Comparison of ENCODE assay signal across 28 mouse cellular contexts in the genomic region with DNA sequence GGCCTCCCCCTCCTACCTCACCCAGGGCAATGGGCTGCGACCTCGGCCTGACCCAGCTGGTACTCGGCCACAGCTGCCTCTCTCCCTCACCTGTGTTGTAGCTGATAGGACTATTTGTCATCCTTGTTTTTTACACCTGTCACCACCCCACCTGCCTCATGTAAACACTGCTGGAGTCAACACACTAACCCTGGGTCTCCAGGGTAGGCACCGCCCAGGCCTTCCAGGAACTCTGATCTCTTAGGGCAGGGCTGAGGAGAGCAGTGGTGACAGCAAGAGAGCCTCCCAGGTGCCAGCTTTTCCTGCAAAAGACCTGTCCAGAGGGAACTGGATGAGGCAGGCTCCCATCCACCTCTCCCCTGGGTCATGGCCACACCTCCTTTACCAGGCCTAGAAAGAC.
DNase-seq lines count a peak whose midpoint lies in the region; ATAC-seq and TF ChIP-seq lines count a peak whose summit lies in the region.
"Had no signal": no experiment of that assay in that cellular context is flagged by ENCODE, and none has a peak within 500 bp of the region (broad histone marks: within the 10 kb centered on the region; RNA-seq: fewer than 3 reads in every experiment).

No protein-coding gene starts in this region.

- no peaks in the 10 kb centered on the region for H3K36me3 ChIP-seq in hindbrain, embryonic 11.5 days (ENCODE audit: control insufficient read depth, insufficient read depth, low read length)
- H3K36me3 ChIP-seq in hindbrain, embryonic 12.5 days: peaks cover 13% of the 10 kb centered on the region
- H3K36me3 ChIP-seq in lung, embryonic 15.5 days: no peaks in the 10 kb centered on the region
- H3K36me3 ChIP-seq in stomach, postnatal 0 days (ENCODE audit: control insufficient read depth, insufficient read depth, low read length): no peaks in the 10 kb centered on the region
- H3K36me3 ChIP-seq in kidney, adult 2 months (ENCODE audit: control insufficient read depth, insufficient read depth, low read length): no peaks in the 10 kb centered on the region
- H3K36me3 ChIP-seq: embryonic facial prominence, embryonic 12.5 days; heart, embryonic 13.5 days; limb, embryonic 10.5 days; liver, embryonic 15.5 days; midbrain, embryonic 15.5 days had no signal

- 90% methylated on average over 4 of the region's 4 CpGs for WGBS in cerebellum, adult 2 months
- WGBS in hindbrain, embryonic 11.5 days: 89% methylated on average over 4 of the region's 4 CpGs
- 85% methylated on average over 4 of the region's 4 CpGs for WGBS in hindbrain, embryonic 12.5 days
- WGBS in lung, embryonic 15.5 days: 56% methylated on average over 4 of the region's 4 CpGs
- WGBS in stomach, postnatal 0 days: 56% methylated on average over 4 of the region's 4 CpGs
- 77% methylated on average over 4 of the region's 4 CpGs for WGBS in kidney, adult 2 months

- DNase-seq in cerebellum, adult 2 months: no peak
- no peak for DNase-seq in cerebellum, adult 9-11 months
- no peak for DNase-seq in hindbrain, embryonic 11.5 days (ENCODE audit: low spot score)
- DNase-seq in lung, postnatal 10 days: no peak
- peak; percentile 71 for DNase-seq in stomach, postnatal 0 days (ENCODE audit: low spot score)
- DNase-seq in kidney, adult 2 months: no peak
- DNase-seq: adrenal gland, postnatal 25 days; cerebellum, adult 8-10 months; forebrain, postnatal 0 days; gastrocnemius, postnatal 14 days; heart, adult 11 months; heart, postnatal 14 days; kidney, adult 9 months; kidney, postnatal 36 days; layer of hippocampus, adult 9-11 months; liver; right cerebral cortex, postnatal 25 days; thymus, adult 2 months; thymus, postnatal 4 days had no signal

- H3K4me1 ChIP-seq in cerebellum, adult 2 months (ENCODE audit: control insufficient read depth, insufficient read depth, low read length): peaks cover 47% of the 10 kb centered on the region
- no peaks in the 10 kb centered on the region for H3K4me1 ChIP-seq in hindbrain, embryonic 11.5 days (replicated peaks; ENCODE audit: control insufficient read depth, insufficient read depth, low read length)
- peaks cover 15% of the 10 kb centered on the region for H3K4me1 ChIP-seq in hindbrain, embryonic 12.5 days
- no peaks in the 10 kb centered on the region for H3K4me1 ChIP-seq in lung, embryonic 15.5 days
- no peaks in the 10 kb centered on the region for H3K4me1 ChIP-seq in stomach, postnatal 0 days (replicated peaks; ENCODE audit: control insufficient read depth, insufficient read depth)
- no peaks in the 10 kb centered on the region for H3K4me1 ChIP-seq in kidney, adult 2 months (ENCODE audit: control insufficient read depth, insufficient read depth, low read length)
- H3K4me1 ChIP-seq: liver, embryonic 15.5 days; neural tube, embryonic 12.5 days had no signal

- no peak overlapping the region for H3K4me2 ChIP-seq in hindbrain, embryonic 11.5 days (replicated peaks; ENCODE audit: low read depth, low read length)
- no peak overlapping the region for H3K4me2 ChIP-seq in hindbrain, embryonic 12.5 days (replicated peaks)
- no peak overlapping the region for H3K4me2 ChIP-seq in lung, embryonic 15.5 days
- no peak overlapping the region for H3K4me2 ChIP-seq in stomach, postnatal 0 days (replicated peaks; ENCODE audit: low read depth)
- H3K4me2 ChIP-seq: embryonic facial prominence, embryonic 12.5 days; heart, embryonic 13.5 days; liver, embryonic 15.5 days; midbrain, embryonic 15.5 days; neural tube, embryonic 12.5 days had no signal

- H3K27ac ChIP-seq in cerebellum, adult 2 months (ENCODE audit: insufficient read depth, low read length): peak overlapping the region; percentile 14; the same call in 1 of the 2 replicates
- H3K27ac ChIP-seq in hindbrain, embryonic 11.5 days (ENCODE audit: low read depth, low read length): no peak overlapping the region
- H3K27ac ChIP-seq in hindbrain, embryonic 12.5 days: no peak overlapping the region
- no peak overlapping the region for H3K27ac ChIP-seq in lung, embryonic 15.5 days
- H3K27ac ChIP-seq in stomach, postnatal 0 days (replicated peaks): peak overlapping the region; percentile 30; the same call in 1 of the 2 replicates
- H3K27ac ChIP-seq in kidney, adult 2 months (ENCODE audit: insufficient read depth, low read depth, low read length): no peak overlapping the region
- H3K27ac ChIP-seq: embryonic facial prominence, embryonic 12.5 days; heart, embryonic 13.5 days; limb, embryonic 10.5 days; liver, embryonic 15.5 days; macrophage; midbrain, embryonic 15.5 days; neural tube, embryonic 12.5 days had no signal

- TF ChIP-seq POLR2A in cerebellum, adult 2 months (IDR thresholded peaks at IDR 0.05; ENCODE audit: borderline replicate concordance, insufficient read depth, low read length): no peak
- no peak for TF ChIP-seq POLR2A in kidney, adult 2 months (IDR thresholded peaks at IDR 0.05; ENCODE audit: low read depth, low read length)

- TF ChIP-seq EP300 in stomach, postnatal 0 days (optimal IDR thresholded peaks at IDR 0.05): no peak

- no peak overlapping the region for H3K4me3 ChIP-seq in cerebellum, adult 2 months (replicated peaks; ENCODE audit: insufficient read depth, low read depth, low read length)
- H3K4me3 ChIP-seq in hindbrain, embryonic 11.5 days (ENCODE audit: low read depth, low read length): no peak overlapping the region
- H3K4me3 ChIP-seq in hindbrain, embryonic 12.5 days: no peak overlapping the region
- H3K4me3 ChIP-seq in lung, embryonic 15.5 days: no peak overlapping the region
- no peak overlapping the region for H3K4me3 ChIP-seq in stomach, postnatal 0 days (ENCODE audit: low read depth, low read length)
- H3K4me3 ChIP-seq in kidney, adult 2 months (ENCODE audit: insufficient read depth, low read depth, low read length): no peak overlapping the region
- H3K4me3 ChIP-seq: embryonic facial prominence, embryonic 12.5 days; heart, embryonic 13.5 days; limb, embryonic 10.5 days; liver, embryonic 15.5 days; midbrain, embryonic 15.5 days; neural tube, embryonic 12.5 days had no signal

- ATAC-seq in hindbrain, embryonic 11.5 days (ENCODE audit: low FRiP score): 0 out of 2 replicates have a peak, but pooled peaks have one; percentile 1
- ATAC-seq in hindbrain, embryonic 12.5 days (ENCODE audit: low FRiP score): no peak
- ATAC-seq in lung, embryonic 15.5 days (ENCODE audit: borderline replicate concordance, extremely low read depth, low FRiP score, low TSS enrichment): 0 out of 2 replicates have a peak, but pooled peaks have one; percentile 10
- ATAC-seq in stomach, postnatal 0 days (ENCODE audit: low FRiP score, low TSS enrichment): peak; percentile 95
- ATAC-seq: forebrain, postnatal 0 days; midbrain, embryonic 15.5 days had no signal

- no peaks in the 10 kb centered on the region for H3K9me3 ChIP-seq in hindbrain, embryonic 11.5 days (ENCODE audit: control insufficient read depth, low read length)
- 0 out of 2 replicates have a peak, but pooled peaks cover 8% of the 10 kb centered on the region for H3K9me3 ChIP-seq in hindbrain, embryonic 12.5 days (replicated peaks)
- H3K9me3 ChIP-seq in lung, embryonic 15.5 days: no peaks in the 10 kb centered on the region
- no peaks in the 10 kb centered on the region for H3K9me3 ChIP-seq in stomach, postnatal 0 days (ENCODE audit: control insufficient read depth, low read length)
- H3K9me3 ChIP-seq: embryonic facial prominence, embryonic 12.5 days; limb, embryonic 10.5 days; liver, embryonic 15.5 days; midbrain, embryonic 15.5 days; neural tube, embryonic 12.5 days had no signal

- H3K9ac ChIP-seq in hindbrain, embryonic 11.5 days (ENCODE audit: low read depth, low read length): no peak overlapping the region
- H3K9ac ChIP-seq in hindbrain, embryonic 12.5 days: no peak overlapping the region
- no peak overlapping the region for H3K9ac ChIP-seq in lung, embryonic 15.5 days
- H3K9ac ChIP-seq in stomach, postnatal 0 days (ENCODE audit: low read length): no peak overlapping the region
- H3K9ac ChIP-seq: embryonic facial prominence, embryonic 12.5 days; forebrain, postnatal 0 days; heart, embryonic 13.5 days; liver, embryonic 15.5 days; midbrain, embryonic 15.5 days; neural tube, embryonic 12.5 days had no signal

- no peak for TF ChIP-seq CTCF in cerebellum, adult 2 months (IDR thresholded peaks at IDR 0.05; ENCODE audit: borderline replicate concordance, insufficient read depth, low read depth, low read length)
- TF ChIP-seq CTCF in stomach, postnatal 0 days (IDR thresholded peaks at IDR 0.05; ENCODE audit: low read depth): no peak
- no peak for TF ChIP-seq CTCF in kidney, adult 2 months (conservative IDR thresholded peaks at IDR 0.05; ENCODE audit: insufficient read depth, insufficient read length, low read depth, low read length)

- no peaks in the 10 kb centered on the region for H3K27me3 ChIP-seq in cerebellum, adult 2 months (ENCODE audit: control insufficient read depth, insufficient read depth, low read length)
- no peaks in the 10 kb centered on the region for H3K27me3 ChIP-seq in hindbrain, embryonic 11.5 days (ENCODE audit: control insufficient read depth, insufficient read depth, low read length)
- no peaks in the 10 kb centered on the region for H3K27me3 ChIP-seq in hindbrain, embryonic 12.5 days
- H3K27me3 ChIP-seq in lung, embryonic 15.5 days: no peaks in the 10 kb centered on the region
- H3K27me3 ChIP-seq in stomach, postnatal 0 days (ENCODE audit: control insufficient read depth, insufficient read depth, low read length): no peaks in the 10 kb centered on the region
- no peaks in the 10 kb centered on the region for H3K27me3 ChIP-seq in kidney, adult 2 months (replicated peaks; ENCODE audit: control insufficient read depth, insufficient read depth, low read length)
- H3K27me3 ChIP-seq: embryonic facial prominence, embryonic 12.5 days; heart, embryonic 13.5 days; liver, embryonic 15.5 days; midbrain, embryonic 15.5 days; neural tube, embryonic 12.5 days had no signal

Comparison
In these comparisons a context has a peak if more than half of its experiments do, and no peak if none do; other contexts are left out.
1. H3K27ac ChIP-seq: peak in cerebellum, adult 2 months (single experiment) and stomach, postnatal 0 days (single experiment); none in hindbrain, embryonic 11.5 days (single experiment), hindbrain, embryonic 12.5 days (single experiment), lung, embryonic 15.5 days (single experiment) and kidney, adult 2 months (single experiment).